Mouse (Mus musculus): ENCODE data around the gene Gm19935.

DNA sequence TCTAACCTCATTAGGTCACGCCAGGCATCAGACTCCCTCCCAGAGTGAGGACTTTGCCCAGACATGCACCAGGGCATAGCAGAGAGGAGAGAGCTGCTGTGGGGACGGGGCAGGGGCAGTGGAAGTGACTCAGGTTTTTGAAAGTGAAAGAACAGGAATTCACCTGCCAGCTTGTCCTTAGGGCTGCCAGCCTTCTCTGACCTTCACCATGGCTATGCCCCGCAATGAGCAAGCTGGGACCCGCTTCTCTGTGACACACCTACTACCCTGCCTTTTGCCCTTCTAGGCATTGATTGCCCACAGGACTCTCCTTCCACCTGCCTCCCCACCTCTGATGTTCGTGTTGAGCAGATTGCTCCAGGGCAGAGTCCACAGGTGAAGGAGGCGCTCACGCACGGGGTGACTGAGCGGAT, 8.3 kb upstream of the Gm19935 start:
- TF ChIP-seq CTCF (IDR thresholded peaks at IDR 0.05; ENCODE audit: control insufficient read depth, insufficient read depth, insufficient replicate concordance, low read depth, low read length), result no peak
- TF ChIP-seq POLR2A (IDR thresholded peaks at IDR 0.05; ENCODE audit: control insufficient read depth, low read depth, low read length), result no peak

Data from testis, adult 2 months (tissue).